ENCODE assay signal across 22 mouse cellular contexts in genomic region chr5:106604381-106604780, GRCm38 (mm10). TPM values are rescaled to one million over a fixed set of nuclear protein-coding genes. Genes with fewer than 3 reads are reported as not detected.
"Had no signal": no experiment of that assay in that cellular context is flagged by ENCODE, and none has a peak within 500 bp of the region (broad histone marks: within the 10 kb centered on the region; RNA-seq: fewer than 3 reads in every experiment).

No protein-coding gene starts in this region.

- H3K9me3 ChIP-seq: lung, embryonic 15.5 days; megakaryocyte, embryonic 14.5 days; midbrain, embryonic 13.5 days; midbrain, embryonic 15.5 days; neural tube, embryonic 12.5 days; stomach, embryonic 15.5 days had no signal

- H3K27me3 ChIP-seq: lung, embryonic 15.5 days; megakaryocyte, embryonic 14.5 days; midbrain, embryonic 13.5 days; midbrain, embryonic 15.5 days; neural tube, embryonic 12.5 days; stomach, embryonic 15.5 days had no signal

- H3K36me3 ChIP-seq: midbrain, embryonic 15.5 days; neural tube, embryonic 12.5 days; stomach, embryonic 15.5 days had no signal

- ATAC-seq: lung, postnatal 0 days; midbrain, embryonic 13.5 days; midbrain, embryonic 15.5 days had no signal

- H3K4me1 ChIP-seq: lung, embryonic 15.5 days; megakaryocyte, embryonic 14.5 days; midbrain, embryonic 15.5 days; stomach, embryonic 15.5 days had no signal

- DNase-seq: lung, adult 2 months; lung, postnatal 14 days; lung, postnatal 36 days; right cerebral cortex, postnatal 14 days; thymus, adult 2 months; thymus, postnatal 25 days; thymus, postnatal 4 days had no signal

- H3K4me2 ChIP-seq: lung, embryonic 15.5 days; midbrain, embryonic 11.5 days; midbrain, embryonic 13.5 days; midbrain, embryonic 15.5 days; neural tube, embryonic 12.5 days; stomach, embryonic 15.5 days had no signal

- H3K9ac ChIP-seq: lung, embryonic 15.5 days; midbrain, embryonic 13.5 days; midbrain, embryonic 15.5 days; neural tube, embryonic 12.5 days; stomach, embryonic 15.5 days had no signal

- H3K4me3 ChIP-seq: lung, embryonic 15.5 days; megakaryocyte, embryonic 14.5 days; midbrain, embryonic 13.5 days; midbrain, embryonic 15.5 days; neural tube, embryonic 12.5 days; stomach, embryonic 15.5 days had no signal

- H3K27ac ChIP-seq: lung, embryonic 15.5 days; macrophage; midbrain, embryonic 13.5 days; midbrain, embryonic 15.5 days; neural tube, embryonic 12.5 days; stomach, embryonic 15.5 days; stomach, postnatal 0 days had no signal

RNA-seq across cellular contexts. Expression of gene Gm17304, which starts 4.5 kb away (rescaled TPM):
- polyA plus RNA-seq: lung, adult 2 months; lung, embryonic 15.5 days; lung, postnatal 0 days; macrophage; midbrain, embryonic 11.5 days; midbrain, embryonic 13.5 days; midbrain, embryonic 15.5 days; midbrain, postnatal 0 days; neural tube, embryonic 12.5 days; neural tube, embryonic 14.5 days; spleen, adult 2 months; stomach, embryonic 15.5 days; stomach, postnatal 0 days; testis, adult 2 months; thymus, adult 2 months; urinary bladder, adult 2 months had no signal
